Mouse (Mus musculus): ENCODE data around the gene Wnt11. TPM values are rescaled to one million over a fixed set of nuclear protein-coding genes. Genes with fewer than 3 reads are reported as not detected.

The Wnt11 gene
- total and polyA plus RNA-seq, 3 experiments = not detected

GRCm38 (mm10) chr7:98837901-98838300, 3.0 kb downstream of the Wnt11 start:
- no peaks in the 10 kb centered on the region for H3K9me3 ChIP-seq (replicated peaks; ENCODE audit: insufficient read depth, low read length)
- H3K27me3 ChIP-seq (ENCODE audit: control insufficient read depth in 1 of 2, insufficient read depth in 2 of 2, low read length in 2 of 2) = no peaks in the 10 kb centered on the region
- H3K4me1 ChIP-seq (ENCODE audit: control insufficient read depth in 1 of 2, insufficient read depth in 2 of 2, low read length in 2 of 2) = peaks cover 0 to 3% of the 10 kb centered on the region in 2 experiments; a peak in 1 of 4 replicates
- no peak overlapping the region for H3K27ac ChIP-seq (ENCODE audit: control insufficient read depth, low read depth, low read length)
- no peaks in the 10 kb centered on the region for H3K36me3 ChIP-seq (ENCODE audit: control insufficient read depth in 1 of 2, insufficient read depth in 2 of 2, low read length in 2 of 2)
- H3K79me2 ChIP-seq (ENCODE audit: control insufficient read depth, insufficient read depth, low read length, poor library complexity) = no peaks in the 10 kb centered on the region
- no peak for DNase-seq (ENCODE audit: low read depth, low spot score)
- TF ChIP-seq ZMIZ1 (IDR thresholded peaks at IDR 0.05; ENCODE audit: low read depth, low read length) = no peak
- no peak overlapping the region for H3K4me3 ChIP-seq (ENCODE audit: control insufficient read depth in 1 of 2, insufficient read depth in 1 of 2, low read depth in 2 of 2, low read length in 2 of 2)
- H3K9ac ChIP-seq (ENCODE audit: control insufficient read depth, low read depth, low read length, poor library complexity, severe bottlenecking) = no peak overlapping the region

- TF ChIP-seq SMC3 (IDR thresholded peaks at IDR 0.05; ENCODE audit: low read depth, low read length) = no peak
- TF ChIP-seq MAZ (IDR thresholded peaks at IDR 0.05; ENCODE audit: low read depth, low read length) = no peak
- no peak for TF ChIP-seq CHD2 (IDR thresholded peaks at IDR 0.05; ENCODE audit: low read length)
- no peak for TF ChIP-seq ETS1 (IDR thresholded peaks at IDR 0.05; ENCODE audit: low read depth, low read length)
- no peak for TF ChIP-seq CTCF (IDR thresholded peaks at IDR 0.05 in 2 of 3, conservative IDR thresholded peaks at IDR 0.05 in 1 of 3; ENCODE audit: control insufficient read depth in 1 of 3, insufficient read depth in 1 of 3, low read depth in 2 of 3, low read length in 3 of 3, poor library complexity in 1 of 3, severe bottlenecking in 1 of 3)
- no peak for TF ChIP-seq POLR2AphosphoS2 (IDR thresholded peaks at IDR 0.05; ENCODE audit: low read length)
- no peak for TF ChIP-seq MXI1 (IDR thresholded peaks at IDR 0.05; ENCODE audit: low read depth, low read length)
- no peak for TF ChIP-seq MEF2A (IDR thresholded peaks at IDR 0.05; ENCODE audit: extremely low read depth, insufficient replicate concordance, low read depth, low read length, poor library complexity, severe bottlenecking)
- TF ChIP-seq GABPA (IDR thresholded peaks at IDR 0.05; ENCODE audit: low read depth, low read length) = no peak
- no peak for TF ChIP-seq ZKSCAN1 (IDR thresholded peaks at IDR 0.05; ENCODE audit: low read depth, low read length)
- no peak for TF ChIP-seq ELF1 (IDR thresholded peaks at IDR 0.05; ENCODE audit: low read depth, low read length)
- TF ChIP-seq POLR2A (IDR thresholded peaks at IDR 0.05; ENCODE audit: control insufficient read depth in 1 of 2, insufficient read depth in 1 of 2, low read depth in 1 of 2, low read length in 2 of 2, poor library complexity in 1 of 2) = no peak
- TF ChIP-seq TAL1 (IDR thresholded peaks at IDR 0.05; ENCODE audit: low read length) = no peak
- TF ChIP-seq JUND (IDR thresholded peaks at IDR 0.05; ENCODE audit: low read depth, low read length) = no peak
- TF ChIP-seq SIN3A (IDR thresholded peaks at IDR 0.05; ENCODE audit: low read length) = no peak
- TF ChIP-seq BHLHE40 (IDR thresholded peaks at IDR 0.05; ENCODE audit: borderline replicate concordance, low read depth, low read length) = no peak
- no peak overlapping the region for H3K9ac ChIP-seq (ENCODE audit: control insufficient read depth, low read depth, low read length, poor library complexity, severe bottlenecking)
- H3K79me2 ChIP-seq (ENCODE audit: control insufficient read depth, insufficient read depth, low read length, poor library complexity) = no peaks in the 10 kb centered on the region
- H3K9me3 ChIP-seq (replicated peaks; ENCODE audit: insufficient read depth, low read length) = no peaks in the 10 kb centered on the region
- H3K27me3 ChIP-seq (ENCODE audit: control insufficient read depth in 1 of 2, insufficient read depth in 2 of 2, low read length in 2 of 2) = no peaks in the 10 kb centered on the region
- no peak overlapping the region for H3K4me3 ChIP-seq (ENCODE audit: control insufficient read depth in 1 of 2, insufficient read depth in 1 of 2, low read depth in 2 of 2, low read length in 2 of 2)
- no peak for DNase-seq (ENCODE audit: low read depth, low spot score)
- peaks cover 0 to 3% of the 10 kb centered on the region in 2 experiments; a peak in 1 of 4 replicates for H3K4me1 ChIP-seq (ENCODE audit: control insufficient read depth in 1 of 2, insufficient read depth in 2 of 2, low read length in 2 of 2)
- no peak overlapping the region for H3K27ac ChIP-seq (ENCODE audit: control insufficient read depth, low read depth, low read length)
- H3K36me3 ChIP-seq (ENCODE audit: control insufficient read depth in 1 of 2, insufficient read depth in 2 of 2, low read length in 2 of 2) = no peaks in the 10 kb centered on the region
Measured at GRCm38 (mm10) chr7:98838729-98839141, 3.8 kb downstream of the Wnt11 start.
